Mouse (Mus musculus) neural tube, embryonic 13.5 days (tissue): ENCODE data around the gene A130010J15Rik. TPM values are rescaled to one million over a fixed set of nuclear protein-coding genes. Genes with fewer than 3 reads are reported as not detected.

Experiments used
- ATAC-seq: fragments of 200-750 bp; cut with Nextera tagmentation; 2 replicates; pipeline ENCODE4 v1.8.0; 2017; ENCODE audit warnings: low read depth, mild to moderate bottlenecking, moderate TSS enrichment, moderate library complexity
- H3K27ac ChIP-seq: fragments of 300-500 bp; sonication (generic); replicated peaks from 2 replicates; pipeline ENCODE4 v1.5.1; 2015; ENCODE audit warnings: moderate library complexity, mild to moderate bottlenecking, inconsistent platforms
- H3K27me3 ChIP-seq: fragments of 300-500 bp; sonication (generic); 2 replicates; pipeline ENCODE4 v1.6.1; 2015; ENCODE audit warnings: mild to moderate bottlenecking, inconsistent platforms
- H3K36me3 ChIP-seq: fragments of 300-500 bp; sonication (generic); 2 replicates; pipeline ENCODE4 v1.6.1; 2015; ENCODE audit warnings: mild to moderate bottlenecking, inconsistent platforms
- H3K4me1 ChIP-seq: fragments of 300-500 bp; sonication (generic); replicated peaks from 2 replicates; pipeline ENCODE4 v1.6.1; 2015; ENCODE audit warnings: inconsistent platforms
- H3K4me2 ChIP-seq: fragments of 300-500 bp; sonication (generic); 2 replicates; pipeline ENCODE4 v1.6.1; 2015; ENCODE audit warnings: inconsistent platforms, mild to moderate bottlenecking, moderate library complexity
- H3K4me3 ChIP-seq: fragments of 300-500 bp; sonication (generic); 2 replicates; pipeline ENCODE4 v1.5.1; 2015; ENCODE audit warnings: mild to moderate bottlenecking, inconsistent platforms
- H3K9ac ChIP-seq: fragments of 300-500 bp; sonication (generic); 2 replicates; pipeline ENCODE4 v1.6.1; 2015; ENCODE audit warnings: moderate library complexity, mild to moderate bottlenecking, inconsistent platforms
- H3K9me3 ChIP-seq: fragments of 300-500 bp; sonication (generic); 2 replicates; pipeline ENCODE4 v1.6.1; 2016; ENCODE audit warnings: inconsistent platforms
- WGBS: fragments of 180-500 bp; shearing (Covaris S2); methylation state at CpG from one replicate; pipeline ENCODE4 v1.1.7; 2015; 5-methylcytosine and 5-hydroxymethylcytosine counted together
- polyA plus RNA-seq: library from polyadenylated mRNA; unstranded; fragments of >200 nt; fragmentation: Nextera tagmentation; extraction: Ambion mirVana; gene quantifications from 2 replicates; pipeline ENCODE4 v1.2.1, GENCODE M21; 2015

A130010J15Rik gene
- polyA plus RNA-seq, 1 experiment from 2014 or later = 15.8 TPM

- Histone ChIP-seq H3K4me3 (no peak overlapping the region), H3K27ac (no peak overlapping the region), H3K4me2 (no peak overlapping the region), H3K27me3 (no peaks in the 10 kb centered on the region), H3K9ac (no peak overlapping the region), H3K36me3 (no peaks in the 10 kb centered on the region), H3K4me1 (no peaks in the 10 kb centered on the region), H3K9me3 (no peaks in the 10 kb centered on the region)
- ATAC-seq = no peak
- WGBS = 42% methylated on average over 2 of the region's 2 CpGs
Observed at GRCm38 (mm10) chr1:193208178-193208577, 40.3 kb downstream of the A130010J15Rik start.

- Histone ChIP-seq H3K9me3 (no peaks in the 10 kb centered on the region), H3K4me2 (no peak overlapping the region), H3K36me3 (no peaks in the 10 kb centered on the region), H3K4me3 (no peak overlapping the region), H3K27me3 (no peaks in the 10 kb centered on the region), H3K9ac (no peak overlapping the region), H3K27ac (no peak overlapping the region), H3K4me1 (no peaks in the 10 kb centered on the region)
- no peak for ATAC-seq
- 77% methylated on average over 5 of the region's 5 CpGs for WGBS
Observed at GRCm38 (mm10) chr1:193211371-193211770, 43.5 kb downstream of the A130010J15Rik start.

- Histone ChIP-seq H3K27me3 (no peaks in the 10 kb centered on the region), H3K27ac (no peak overlapping the region), H3K4me2 (no peak overlapping the region), H3K4me3 (no peak overlapping the region), H3K36me3 (no peaks in the 10 kb centered on the region), H3K4me1 (no peaks in the 10 kb centered on the region), H3K9me3 (0 out of 2 replicates have a peak, but pooled peaks cover 5% of the 10 kb centered on the region), H3K9ac (no peak overlapping the region)
- no peak for ATAC-seq
- 88% methylated on average over 5 of the region's 5 CpGs for WGBS
Observed at GRCm38 (mm10) chr1:193214053-193214452, 46.2 kb downstream of the A130010J15Rik start.

GRCm38 (mm10) chr1:193216000-193216399 is 48.2 kb downstream of the A130010J15Rik start:
- H3K4me2 ChIP-seq = no peak overlapping the region
- H3K4me1 ChIP-seq = no peaks in the 10 kb centered on the region
- no peak overlapping the region for H3K4me3 ChIP-seq
- H3K9me3 ChIP-seq = 0 out of 2 replicates have a peak, but pooled peaks cover 5% of the 10 kb centered on the region
- 77% methylated on average over 3 of the region's 3 CpGs for WGBS
- H3K9ac ChIP-seq = no peak overlapping the region
- ATAC-seq = no peak
- H3K27me3 ChIP-seq = no peaks in the 10 kb centered on the region
- no peak overlapping the region for H3K27ac ChIP-seq
- no peaks in the 10 kb centered on the region for H3K36me3 ChIP-seq

- no peak overlapping the region for H3K9ac ChIP-seq
- WGBS = 72% methylated on average over 5 of the region's 5 CpGs
- no peaks in the 10 kb centered on the region for H3K4me1 ChIP-seq
- no peak for ATAC-seq
- H3K27ac ChIP-seq = no peak overlapping the region
- no peaks in the 10 kb centered on the region for H3K27me3 ChIP-seq
- H3K4me3 ChIP-seq = no peak overlapping the region
- H3K36me3 ChIP-seq = no peaks in the 10 kb centered on the region
- H3K4me2 ChIP-seq = no peak overlapping the region
- H3K9me3 ChIP-seq = 0 out of 2 replicates have a peak, but pooled peaks cover 5% of the 10 kb centered on the region
Observed at GRCm38 (mm10) chr1:193220408-193220807, 52.6 kb downstream of the A130010J15Rik start.

GRCm38 (mm10) chr1:193225531-193225930 is 57.7 kb downstream of the A130010J15Rik start:
- Histone ChIP-seq H3K27ac (no peak overlapping the region), H3K4me3 (no peak overlapping the region), H3K36me3 (no peaks in the 10 kb centered on the region), H3K4me2 (no peak overlapping the region), H3K4me1 (no peaks in the 10 kb centered on the region), H3K9ac (no peak overlapping the region), H3K9me3 (no peaks in the 10 kb centered on the region), H3K27me3 (no peaks in the 10 kb centered on the region)
- WGBS = 18% methylated on average over 3 of the region's 3 CpGs
- ATAC-seq = no peak

- no peaks in the 10 kb centered on the region for H3K9me3 ChIP-seq
- no peak overlapping the region for H3K4me2 ChIP-seq
- no peak overlapping the region for H3K9ac ChIP-seq
- no peak overlapping the region for H3K4me3 ChIP-seq
- no peaks in the 10 kb centered on the region for H3K36me3 ChIP-seq
- ATAC-seq = no peak
- H3K4me1 ChIP-seq = no peaks in the 10 kb centered on the region
- WGBS = 93% methylated on average over 4 of the region's 4 CpGs
- H3K27me3 ChIP-seq = no peaks in the 10 kb centered on the region
- no peak overlapping the region for H3K27ac ChIP-seq
Observed at GRCm38 (mm10) chr1:193226114-193226513, 58.3 kb downstream of the A130010J15Rik start.

- ATAC-seq = no peak
- Histone ChIP-seq H3K27me3 (no peaks in the 10 kb centered on the region), H3K9me3 (no peaks in the 10 kb centered on the region), H3K4me2 (no peak overlapping the region), H3K4me3 (no peak overlapping the region), H3K9ac (no peak overlapping the region), H3K4me1 (no peaks in the 10 kb centered on the region), H3K36me3 (no peaks in the 10 kb centered on the region), H3K27ac (no peak overlapping the region)
- WGBS = 60% methylated on average over 7 of the region's 7 CpGs
Observed at GRCm38 (mm10) chr1:193226724-193227522, 59.1 kb downstream of the A130010J15Rik start.

Other genes with a start within 250 kb of the A130010J15Rik start
- 5.6 and 6.5 TPM in 2 replicates for gene Syt14, start 132.3 kb upstream of the A130010J15Rik start, polyA plus RNA-seq
- gene Diexf, start 37.8 kb upstream of the A130010J15Rik start, polyA plus RNA-seq = 6.4 and 8.9 TPM in 2 replicates
- 0.91 and 1.2 TPM in 2 replicates for gene Irf6, start 14.9 kb upstream of the A130010J15Rik start, polyA plus RNA-seq
- gene Traf3ip3, start 33.7 kb downstream of the A130010J15Rik start, polyA plus RNA-seq = 4.4 and 4.5 TPM in 2 replicates
- gene Lamb3, start 39.7 kb downstream of the A130010J15Rik start, polyA plus RNA-seq = 0.50 and 0.74 TPM in 2 replicates
- gene Hsd11b1, start 96.0 kb downstream of the A130010J15Rik start, polyA plus RNA-seq = not detected in 2 replicates
- gene G0s2, start 105.2 kb downstream of the A130010J15Rik start, polyA plus RNA-seq = 6.2 and 6.7 TPM in 2 replicates
- 31.8 and 34.3 TPM in 2 replicates for gene Camk1g, start 202.3 kb downstream of the A130010J15Rik start, polyA plus RNA-seq